Mouse (Mus musculus): Measurements from ENCODE around the gene Slc17a9. TPM values are rescaled to one million over a fixed set of nuclear protein-coding genes. Genes with fewer than 3 reads are reported as not detected.

Gene Slc17a9
- total RNA-seq, 2 experiments from 2014 or later: 0.44 to 0.50 TPM

DNA sequence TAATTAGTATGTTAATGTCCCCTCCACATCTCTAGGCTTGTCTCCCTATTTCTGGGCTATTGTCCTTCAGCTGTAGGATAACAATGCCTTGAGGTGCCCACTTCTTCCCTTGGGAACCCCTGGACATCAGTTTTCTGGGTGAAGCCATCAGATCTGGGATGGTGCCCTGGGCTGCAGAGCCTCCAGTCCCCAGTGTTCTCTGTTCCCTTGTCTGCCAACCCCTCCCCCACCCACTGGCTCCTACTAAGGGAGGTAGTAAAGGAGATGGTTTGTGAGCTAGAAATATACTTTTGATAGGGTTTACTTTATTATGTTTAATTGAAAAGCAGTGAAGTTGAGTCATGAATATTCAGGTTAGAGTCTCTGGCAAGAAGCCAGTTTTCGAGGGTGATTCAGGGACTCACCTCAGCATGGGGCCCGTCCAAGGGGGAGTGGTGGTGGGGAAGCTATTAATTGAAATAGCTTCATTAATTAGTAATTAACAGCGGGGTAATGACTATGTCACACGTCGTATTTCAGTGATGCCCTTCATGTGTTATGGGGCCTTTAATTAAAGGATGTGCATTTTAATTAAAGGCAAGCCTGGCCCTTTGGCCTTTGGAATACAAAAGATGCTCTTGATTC is 21.6 kb downstream of the Slc17a9 start:
- intact Hi-C loops (cut with DNase I): loop anchor here (10.0 kb wide), 1 partner anchor 162 kb away; the partner anchor contains the start of genes Mrgbp and Ogfr
- peak; percentile 13 for DNase-seq

DNA sequence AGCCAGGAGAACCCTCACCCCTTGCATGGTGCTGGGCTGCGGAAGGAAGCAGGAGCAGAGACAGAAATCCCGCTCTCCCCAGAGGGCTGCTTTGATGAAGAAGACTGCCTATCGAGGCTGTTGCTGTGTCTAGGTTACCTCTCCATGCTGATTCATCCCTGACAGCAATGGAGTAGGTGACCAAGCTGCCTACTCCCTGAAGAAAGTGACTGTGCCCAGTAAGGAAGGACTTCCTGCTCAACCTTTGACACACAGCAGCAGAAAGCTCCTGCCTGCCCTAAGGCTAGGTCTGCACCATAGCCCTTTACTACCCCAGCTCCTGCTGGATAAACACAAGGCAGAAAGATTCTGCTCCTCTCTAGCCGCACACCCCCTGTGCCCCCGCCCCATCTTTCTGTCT is 23.8 kb downstream of the Slc17a9 start:
- no peak for DNase-seq
- intact Hi-C loops (cut with DNase I): loop anchor here (10.0 kb wide), 1 partner anchor 164 kb away; the partner anchor contains the start of genes Mrgbp and Ogfr

GRCm38 (mm10) chr2:180754976-180755688 is 30.1 kb downstream of the Slc17a9 start:
- no peak for DNase-seq
- intact Hi-C loops (cut with DNase I): no loop called here

DNA sequence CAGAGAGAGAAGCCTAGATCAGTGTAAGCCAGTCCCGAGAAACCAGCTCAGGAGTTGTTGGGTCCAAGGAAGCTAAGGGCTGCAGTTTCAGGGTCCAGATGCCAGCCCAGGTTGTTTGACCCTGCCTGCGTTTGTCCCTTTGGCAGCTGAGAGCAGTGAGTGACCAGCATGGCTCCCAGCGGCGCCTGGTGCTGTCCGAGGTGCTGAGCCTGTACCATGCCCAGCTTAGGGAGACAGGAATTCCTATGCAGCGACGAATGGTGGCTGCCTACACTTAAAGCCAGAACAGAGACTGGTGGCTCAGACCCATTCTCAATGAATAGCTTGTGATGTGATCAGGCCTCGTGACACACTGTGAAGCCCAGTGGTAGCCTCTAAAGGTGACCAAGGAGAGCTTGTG is 30.8 kb downstream of the Slc17a9 start:
- peak; percentile 26 for DNase-seq
- intact Hi-C loops (cut with DNase I): no loop called here

DNA sequence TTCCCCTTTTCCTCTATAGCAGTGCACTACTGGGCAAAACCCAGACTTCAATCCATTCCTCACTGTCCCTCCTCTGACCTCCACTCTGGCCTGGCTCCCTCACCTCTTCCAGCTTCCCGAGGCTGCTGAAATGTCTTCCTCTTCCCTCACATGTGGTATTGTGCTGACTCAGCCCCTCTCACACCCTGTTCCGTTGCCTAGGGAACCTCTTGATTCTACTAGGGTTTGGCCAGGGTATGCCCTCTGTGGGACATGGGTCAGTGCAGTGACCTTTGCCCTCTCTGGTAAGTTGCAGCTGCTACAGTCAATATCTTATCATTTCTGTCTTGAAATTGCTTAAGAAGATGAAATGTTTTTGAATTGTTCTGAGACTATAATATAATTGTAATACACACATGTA is 31.7 kb downstream of the Slc17a9 start:
- intact Hi-C loops (cut with DNase I): no loop called here
- DNase-seq: no peak

- intact Hi-C loops (cut with DNase I): no loop called here
These were observed 33.6 kb downstream of the Slc17a9 start for GRCm38 (mm10) chr2:180758513-180759263.

DNA sequence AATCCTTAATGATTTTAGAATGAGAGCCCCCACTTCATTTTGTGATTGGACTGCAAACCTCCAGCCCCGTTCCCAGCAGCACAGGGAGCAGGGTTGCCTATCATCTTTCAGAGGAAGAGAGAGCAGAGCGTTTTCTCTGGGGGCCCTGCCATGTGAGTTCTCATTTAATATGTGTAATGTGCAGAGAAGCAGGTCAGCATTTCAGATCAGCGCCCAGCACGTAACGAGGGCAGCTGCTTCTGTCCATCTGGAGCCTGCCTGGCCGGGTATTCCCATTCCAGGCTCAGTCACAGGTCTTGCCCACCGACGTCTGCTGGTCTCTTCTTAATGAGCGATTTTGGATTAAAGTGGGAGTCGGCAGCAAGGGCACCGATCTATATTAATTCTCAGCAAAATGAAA is 39.9 kb downstream of the Slc17a9 start:
- peak; percentile 56 for DNase-seq
- intact Hi-C loops (cut with DNase I): no loop called here

More at GRCm38 (mm10) chr2:180758513-180759263, 33.6 kb downstream of the Slc17a9 start:
- peak; percentile 21 for DNase-seq

DNA sequence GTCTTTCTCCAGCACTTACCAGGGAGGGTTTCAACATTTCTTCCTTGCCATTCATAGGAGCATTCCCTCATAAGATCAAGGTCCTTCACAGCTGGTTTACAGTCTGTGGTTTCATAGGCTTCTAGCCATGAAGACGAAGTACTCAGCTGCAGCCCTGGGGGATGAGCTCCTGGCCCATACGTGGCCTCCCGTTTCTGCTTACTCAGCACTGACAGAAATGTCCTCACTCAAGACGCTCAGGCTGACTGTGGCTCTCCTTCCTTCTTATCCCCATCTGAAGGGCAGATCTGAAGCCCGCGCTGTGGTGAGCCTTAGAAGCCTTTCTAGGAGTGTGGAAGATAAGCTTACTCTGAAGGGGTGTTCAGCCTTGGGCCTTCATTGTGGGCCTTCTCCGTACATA is 40.6 kb downstream of the Slc17a9 start:
- intact Hi-C loops (cut with DNase I): no loop called here
- DNase-seq: no peak

DNA sequence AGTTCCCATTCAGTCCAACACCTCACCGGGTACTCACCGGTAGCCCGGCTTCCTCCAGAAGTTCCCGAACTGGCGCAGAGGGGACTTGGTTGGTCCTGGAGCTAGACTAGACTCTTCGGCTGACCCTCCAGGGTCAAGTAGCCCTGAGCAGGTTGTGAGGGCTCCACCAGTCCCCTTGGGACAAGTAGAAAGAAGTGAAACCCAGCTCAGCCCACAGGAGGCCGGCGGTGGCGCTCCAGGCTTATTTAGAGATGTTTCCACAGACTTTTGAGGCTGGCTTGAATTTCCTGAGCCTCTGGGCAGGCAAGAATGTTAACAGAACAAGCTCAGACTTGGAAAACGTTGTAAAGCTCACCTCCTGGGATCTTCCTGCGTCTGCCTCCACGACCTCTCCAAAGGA is 50.2 kb downstream of the Slc17a9 start:
- intact Hi-C loops (cut with DNase I): loop anchor here (10.0 kb wide), 2 partner anchors 190 to 300 kb away; partner anchors contain the start of genes Mrgbp and Ogfr
- DNase-seq: no peak

- no peak for DNase-seq
- intact Hi-C loops (cut with DNase I): loop anchor here (10.0 kb wide), 2 partner anchors 191 to 301 kb away; partner anchors contain the start of genes Mrgbp and Ogfr
These were observed 50.6 kb downstream of the Slc17a9 start for GRCm38 (mm10) chr2:180775641-180776040.

DNA sequence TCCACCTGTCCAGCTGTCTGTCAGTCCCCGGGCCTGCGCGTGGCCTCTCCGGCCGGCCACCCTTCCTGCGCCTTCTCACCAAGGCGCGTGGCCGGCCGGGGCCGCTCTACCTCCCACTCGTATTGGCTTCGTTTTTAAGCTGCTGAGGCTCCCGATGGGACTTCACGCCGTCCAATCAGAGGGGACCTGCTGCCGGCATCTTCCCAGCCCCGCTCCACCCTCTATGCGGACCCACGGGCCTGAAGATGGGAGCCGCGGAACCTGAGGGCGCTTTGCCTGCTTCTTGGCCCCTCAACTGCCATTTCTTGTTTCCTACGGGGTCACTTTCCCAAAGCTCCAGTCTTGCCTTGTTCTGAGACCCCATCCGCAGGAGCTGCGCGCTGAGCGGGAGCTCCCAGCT is 51.7 kb downstream of the Slc17a9 start, which contains the start of gene Bhlhe23:
Gene Bhlhe23 (minus strand): TSS at position 108 of the 400 bp plus-strand sequence.
- intact Hi-C loops (cut with DNase I): loop anchor here (10.0 kb wide), 2 partner anchors 192 to 302 kb away; partner anchors contain the start of genes Mrgbp and Ogfr
- peak; percentile 5 for DNase-seq

- peak; percentile 64 for DNase-seq
- intact Hi-C loops (cut with DNase I): loop anchor here (10.0 kb wide), 2 partner anchors 195 to 305 kb away; partner anchors contain the start of genes Mrgbp and Ogfr
These were observed 54.4 kb downstream of the Slc17a9 start for GRCm38 (mm10) chr2:180779226-180780104.

DNA sequence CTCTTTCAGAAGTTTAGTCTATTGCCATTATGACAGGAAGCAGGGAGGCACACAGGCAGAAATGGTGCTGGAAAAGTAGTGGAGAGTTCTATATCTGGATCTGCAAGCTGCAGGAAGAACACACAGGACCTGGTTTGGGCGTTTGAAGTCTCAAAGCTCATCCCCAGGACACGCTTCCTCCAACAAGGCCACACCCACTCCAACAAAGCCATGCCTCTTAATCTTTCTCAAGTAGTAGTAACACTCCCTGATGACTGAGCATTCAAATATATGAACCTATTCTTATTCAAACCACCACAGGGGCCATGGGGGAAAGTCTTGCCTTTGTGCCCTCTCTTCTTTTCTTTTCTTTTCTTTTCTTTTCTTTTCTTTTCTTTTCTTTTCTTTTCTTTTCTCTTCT is 55.2 kb downstream of the Slc17a9 start:
- DNase-seq: no peak
- intact Hi-C loops (cut with DNase I): no loop called here

DNA sequence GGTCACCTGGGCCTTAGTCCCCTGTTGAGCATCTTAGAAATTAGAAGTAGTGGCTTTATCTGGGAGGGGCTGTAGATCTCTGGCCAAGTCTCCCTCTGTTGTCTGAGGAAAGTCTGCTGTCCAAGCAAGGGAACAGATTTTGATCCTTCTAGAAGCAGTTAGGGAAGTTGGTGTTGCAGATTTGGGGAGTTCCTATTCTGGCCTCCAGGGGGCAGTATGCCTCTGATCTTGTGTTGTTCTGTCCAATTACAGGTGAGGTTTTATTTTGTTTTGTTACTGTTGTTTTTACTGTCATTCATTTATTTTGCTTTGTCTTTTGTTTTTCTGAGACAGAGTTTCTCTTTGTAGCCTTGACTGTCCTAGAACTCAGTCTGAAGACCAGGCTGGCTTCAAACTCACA is 61.7 kb downstream of the Slc17a9 start:
- peak; percentile 57 for DNase-seq
- intact Hi-C loops (cut with DNase I): no loop called here

DNA sequence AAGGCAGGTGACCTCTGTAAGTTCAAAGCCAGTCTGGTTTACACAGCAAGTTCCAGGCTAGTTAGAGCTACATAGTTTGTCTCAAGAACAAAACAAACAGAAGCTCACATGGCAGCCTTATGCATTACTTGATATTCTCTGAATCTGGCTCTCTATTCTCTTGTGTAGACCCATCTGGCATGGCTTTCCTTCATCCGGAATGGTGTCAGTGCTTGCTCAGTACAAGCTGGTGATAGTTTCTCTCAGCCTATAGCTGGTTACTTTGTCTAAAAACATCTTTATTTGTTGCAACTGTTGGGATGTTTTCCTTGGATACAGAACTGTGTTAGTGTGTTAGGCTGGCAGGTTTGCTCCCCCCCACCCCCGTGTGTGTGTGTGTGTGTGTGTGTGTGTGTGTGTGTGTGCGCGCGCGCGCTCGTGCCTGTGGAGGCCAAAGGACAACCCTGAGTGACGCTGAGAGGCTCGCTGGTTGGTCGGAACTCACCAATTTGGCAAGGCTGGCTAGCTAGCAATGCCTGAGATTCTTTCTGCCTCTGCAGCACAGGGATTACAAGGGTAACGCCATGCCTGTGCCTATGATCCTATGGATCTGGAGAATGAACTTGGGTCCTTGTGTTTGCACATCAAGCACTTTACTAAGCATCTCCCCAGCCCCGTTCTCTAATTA is 62.6 kb downstream of the Slc17a9 start:
- no peak for DNase-seq
- intact Hi-C loops (cut with DNase I): no loop called here

DNA sequence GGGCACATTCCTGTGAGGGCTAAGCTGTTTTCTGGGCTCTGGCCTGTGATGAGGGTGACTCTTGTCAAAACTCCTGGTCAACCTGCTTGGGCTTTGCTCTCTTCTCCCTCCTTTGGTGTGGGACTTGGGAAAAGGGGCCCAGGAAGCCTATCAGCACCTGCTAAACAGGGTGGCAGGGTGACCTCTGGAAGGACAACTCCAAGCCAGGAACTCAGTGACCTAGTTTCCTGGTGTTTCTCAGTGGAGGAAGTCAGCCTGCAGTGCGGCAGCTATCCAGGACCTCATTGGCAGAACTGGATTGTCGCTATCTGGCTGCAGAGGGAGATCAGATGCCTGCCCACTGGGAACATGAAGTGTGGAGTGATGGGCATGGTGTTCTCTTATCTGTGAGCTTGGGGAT is 63.3 kb downstream of the Slc17a9 start:
- intact Hi-C loops (cut with DNase I): no loop called here
- no peak for DNase-seq

DNA sequence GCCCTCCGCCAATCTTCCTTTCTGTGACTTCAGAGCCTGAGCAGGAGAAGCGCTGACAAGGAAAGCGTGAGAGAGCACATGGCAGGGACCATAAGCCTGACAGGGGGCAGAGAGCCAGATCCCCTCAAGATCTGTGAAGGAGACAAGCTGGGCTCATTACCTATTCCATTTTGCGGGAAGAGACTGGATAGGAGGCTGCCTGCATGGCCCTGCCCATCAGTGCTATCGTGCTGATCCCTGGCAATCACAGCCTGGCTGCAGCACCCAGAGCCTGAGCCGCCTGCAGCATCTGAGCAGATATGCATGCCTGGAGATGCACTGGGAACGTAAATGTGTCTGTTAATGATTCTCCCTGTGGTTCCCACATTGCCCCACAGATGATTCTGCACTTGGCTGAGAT is 63.8 kb downstream of the Slc17a9 start:
- DNase-seq: peak; percentile 79
- intact Hi-C loops (cut with DNase I): no loop called here

GRCm38 (mm10) chr2:180791674-180792073 is 66.6 kb downstream of the Slc17a9 start:
- peak; percentile 73 for DNase-seq
- intact Hi-C loops (cut with DNase I): no loop called here

Measured in left cerebral cortex, postnatal 4 days (tissue).